Mouse (Mus musculus): ENCODE data around the gene Gsdma. TPM values are rescaled to one million over a fixed set of nuclear protein-coding genes. Genes with fewer than 3 reads are reported as not detected.

Gene Gsdma
- polyA plus RNA-seq, 1 experiment from 2014 or later = not detected

- H3K4me2 ChIP-seq (replicated peaks; ENCODE audit: low read depth, low read length) = no peak overlapping the region
- H3K9me3 ChIP-seq (ENCODE audit: control insufficient read depth, low read length) = no peaks in the 10 kb centered on the region
- H3K4me1 ChIP-seq (replicated peaks; ENCODE audit: control insufficient read depth, insufficient read depth, low read length) = no peaks in the 10 kb centered on the region
- DNase-seq (ENCODE audit: low spot score) (no peak), ATAC-seq (ENCODE audit: low FRiP score) (no peak)
- 92% methylated on average over 9 of the region's 9 CpGs for WGBS
- no peak overlapping the region for H3K27ac ChIP-seq (ENCODE audit: low read depth, low read length)
- no peak overlapping the region for H3K4me3 ChIP-seq (ENCODE audit: low read depth, low read length)
- H3K27me3 ChIP-seq (ENCODE audit: control insufficient read depth, insufficient read depth, low read length) = no peaks in the 10 kb centered on the region
- H3K36me3 ChIP-seq (ENCODE audit: control insufficient read depth, insufficient read depth, low read length) = peaks cover 9% of the 10 kb centered on the region; the same call in 1 of the 2 replicates
- H3K9ac ChIP-seq (ENCODE audit: low read depth, low read length) = no peak overlapping the region
Measured at GRCm38 (mm10) chr11:98685642-98686041, 21.5 kb downstream of the Gsdma start.

DNA sequence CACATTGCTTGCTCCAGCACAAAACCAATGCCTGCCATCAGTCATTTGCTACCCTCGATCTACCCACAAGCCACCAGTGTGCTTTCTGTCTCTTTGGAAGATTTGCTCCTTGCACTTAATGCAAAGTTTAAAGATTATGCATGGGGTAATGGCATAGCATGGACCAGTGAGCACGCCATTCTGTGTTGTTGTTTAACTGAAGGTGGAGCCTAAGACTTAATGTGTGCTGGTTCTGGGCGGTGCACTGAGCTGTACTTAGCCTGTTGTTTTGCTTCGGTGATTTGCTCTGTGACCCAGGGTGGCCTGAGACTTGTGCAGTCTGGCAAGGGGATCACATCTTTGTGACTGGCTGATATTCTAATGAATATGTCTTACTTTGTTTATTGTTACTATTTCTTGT, 22.8 kb downstream of the Gsdma start:
- no peak overlapping the region for H3K27ac ChIP-seq (ENCODE audit: low read depth, low read length)
- no peak overlapping the region for H3K4me2 ChIP-seq (replicated peaks; ENCODE audit: low read depth, low read length)
- 92% methylated on average over 4 of the region's 4 CpGs for WGBS
- DNase-seq (ENCODE audit: low spot score) (no peak), ATAC-seq (ENCODE audit: low FRiP score) (no peak)
- no peak overlapping the region for H3K9ac ChIP-seq (ENCODE audit: low read depth, low read length)
- no peaks in the 10 kb centered on the region for H3K4me1 ChIP-seq (replicated peaks; ENCODE audit: control insufficient read depth, insufficient read depth, low read length)
- H3K4me3 ChIP-seq (ENCODE audit: low read depth, low read length) = no peak overlapping the region
- no peaks in the 10 kb centered on the region for H3K27me3 ChIP-seq (ENCODE audit: control insufficient read depth, insufficient read depth, low read length)
- H3K9me3 ChIP-seq (ENCODE audit: control insufficient read depth, low read length) = no peaks in the 10 kb centered on the region
- peaks cover 15% of the 10 kb centered on the region for H3K36me3 ChIP-seq (ENCODE audit: control insufficient read depth, insufficient read depth, low read length)

DNA sequence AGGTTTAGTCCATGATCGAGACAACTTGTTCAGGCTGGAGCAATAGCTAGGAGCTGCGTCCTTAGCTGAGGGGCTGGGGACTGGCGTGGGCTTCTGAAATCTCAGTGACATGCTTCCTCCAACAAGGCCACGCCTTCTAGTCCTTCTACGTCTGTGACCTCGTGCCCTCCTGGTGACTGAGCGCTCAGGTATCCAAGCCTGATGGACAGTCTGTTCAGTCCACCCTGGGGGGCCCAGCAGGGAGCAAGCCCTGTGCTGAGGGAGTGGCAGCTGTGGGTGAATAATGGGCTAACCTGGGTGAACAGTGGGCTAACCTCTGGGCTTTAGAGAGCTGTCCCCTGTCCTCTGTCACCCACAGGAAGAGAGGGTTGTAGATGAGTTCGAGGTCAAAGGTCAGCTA, 23.9 kb downstream of the Gsdma start:
- Histone ChIP-seq H3K36me3 (ENCODE audit: control insufficient read depth, insufficient read depth, low read length) (peaks cover 18% of the 10 kb centered on the region), H3K4me1 (replicated peaks; ENCODE audit: control insufficient read depth, insufficient read depth, low read length) (no peaks in the 10 kb centered on the region), H3K27me3 (ENCODE audit: control insufficient read depth, insufficient read depth, low read length) (no peaks in the 10 kb centered on the region), H3K4me2 (replicated peaks; ENCODE audit: low read depth, low read length) (no peak overlapping the region), H3K9ac (ENCODE audit: low read depth, low read length) (no peak overlapping the region), H3K27ac (ENCODE audit: low read depth, low read length) (no peak overlapping the region), H3K4me3 (ENCODE audit: low read depth, low read length) (no peak overlapping the region), H3K9me3 (ENCODE audit: control insufficient read depth, low read length) (no peaks in the 10 kb centered on the region)
- 90% methylated on average over 8 of the region's 8 CpGs for WGBS
- ATAC-seq (ENCODE audit: low FRiP score) = no peak
- DNase-seq (ENCODE audit: low spot score) = no peak

DNA sequence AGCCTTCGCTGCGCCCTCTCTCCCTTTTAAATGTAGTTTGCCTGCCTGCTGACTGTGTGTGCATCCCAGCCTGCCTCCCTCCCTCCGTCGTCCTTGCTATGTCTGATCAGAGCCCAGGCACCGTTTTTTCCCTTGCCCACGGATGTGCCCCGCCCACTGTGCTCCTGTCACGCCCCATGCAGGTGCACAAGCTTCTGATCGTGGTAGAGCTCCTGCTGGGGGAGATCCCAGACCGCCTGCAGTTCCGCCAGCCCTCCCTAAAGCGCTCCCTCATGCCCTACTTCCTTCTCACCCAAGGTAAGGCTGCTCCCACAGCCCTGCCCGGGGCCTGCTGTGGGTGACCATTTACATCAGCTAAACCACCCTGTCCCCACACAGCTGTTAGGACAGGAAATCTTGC, 29.1 kb downstream of the Gsdma start:
- ATAC-seq (ENCODE audit: low FRiP score) = no peak
- Histone ChIP-seq H3K9me3 (ENCODE audit: control insufficient read depth, low read length) (no peaks in the 10 kb centered on the region), H3K9ac (ENCODE audit: low read depth, low read length) (no peak overlapping the region), H3K27me3 (ENCODE audit: control insufficient read depth, insufficient read depth, low read length) (no peaks in the 10 kb centered on the region), H3K27ac (ENCODE audit: low read depth, low read length) (no peak overlapping the region), H3K4me1 (replicated peaks; ENCODE audit: control insufficient read depth, insufficient read depth, low read length) (no peaks in the 10 kb centered on the region), H3K4me2 (replicated peaks; ENCODE audit: low read depth, low read length) (no peak overlapping the region), H3K4me3 (ENCODE audit: low read depth, low read length) (no peak overlapping the region), H3K36me3 (ENCODE audit: control insufficient read depth, insufficient read depth, low read length) (peaks cover 21% of the 10 kb centered on the region)
- no peak for DNase-seq (ENCODE audit: low spot score)
- 81% methylated on average over 13 of the region's 13 CpGs for WGBS

DNA sequence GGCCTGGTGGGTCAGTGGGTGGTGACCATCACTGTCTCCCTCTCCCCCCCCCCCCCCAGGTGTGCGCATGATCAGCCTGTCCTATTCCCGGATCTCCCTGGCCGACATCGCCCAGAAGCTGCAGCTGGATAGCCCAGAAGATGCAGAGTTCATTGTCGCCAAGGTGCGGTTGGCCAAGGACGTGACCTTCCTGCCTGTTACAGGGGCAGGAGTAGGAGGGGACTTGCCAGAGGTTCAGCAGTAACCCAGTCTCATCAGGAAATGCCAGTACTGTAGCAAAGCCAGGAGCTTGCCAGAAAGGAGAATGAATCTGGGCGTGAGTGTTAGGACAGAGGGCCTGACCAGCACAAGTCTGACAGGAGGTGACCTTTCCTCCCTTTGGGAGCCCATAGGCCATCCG, 29.6 kb downstream of the Gsdma start:
- Histone ChIP-seq H3K4me1 (replicated peaks; ENCODE audit: control insufficient read depth, insufficient read depth, low read length) (no peaks in the 10 kb centered on the region), H3K9me3 (ENCODE audit: control insufficient read depth, low read length) (no peaks in the 10 kb centered on the region), H3K27ac (ENCODE audit: low read depth, low read length) (no peak overlapping the region), H3K9ac (ENCODE audit: low read depth, low read length) (no peak overlapping the region), H3K27me3 (ENCODE audit: control insufficient read depth, insufficient read depth, low read length) (no peaks in the 10 kb centered on the region), H3K4me2 (replicated peaks; ENCODE audit: low read depth, low read length) (no peak overlapping the region), H3K4me3 (ENCODE audit: low read depth, low read length) (no peak overlapping the region), H3K36me3 (ENCODE audit: control insufficient read depth, insufficient read depth, low read length) (peaks cover 21% of the 10 kb centered on the region)
- 92% methylated on average over 9 of the region's 9 CpGs for WGBS
- ATAC-seq (ENCODE audit: low FRiP score) = no peak
- DNase-seq (ENCODE audit: low spot score) = no peak

- Histone ChIP-seq H3K9me3 (ENCODE audit: control insufficient read depth, low read length) (no peaks in the 10 kb centered on the region), H3K27ac (ENCODE audit: low read depth, low read length) (no peak overlapping the region), H3K4me3 (ENCODE audit: low read depth, low read length) (no peak overlapping the region), H3K27me3 (ENCODE audit: control insufficient read depth, insufficient read depth, low read length) (no peaks in the 10 kb centered on the region), H3K4me2 (replicated peaks; ENCODE audit: low read depth, low read length) (no peak overlapping the region), H3K4me1 (replicated peaks; ENCODE audit: control insufficient read depth, insufficient read depth, low read length) (no peaks in the 10 kb centered on the region), H3K9ac (ENCODE audit: low read depth, low read length) (no peak overlapping the region), H3K36me3 (ENCODE audit: control insufficient read depth, insufficient read depth, low read length) (peaks cover 21% of the 10 kb centered on the region)
- 83% methylated on average over 9 of the region's 9 CpGs for WGBS
- DNase-seq (ENCODE audit: low spot score) = no peak
- no peak for ATAC-seq (ENCODE audit: low FRiP score)
Measured at GRCm38 (mm10) chr11:98694301-98694700, 30.1 kb downstream of the Gsdma start.

GRCm38 (mm10) chr11:98695408-98695807, 31.3 kb downstream of the Gsdma start:
- Histone ChIP-seq H3K36me3 (ENCODE audit: control insufficient read depth, insufficient read depth, low read length) (peaks cover 18% of the 10 kb centered on the region), H3K27ac (ENCODE audit: low read depth, low read length) (no peak overlapping the region), H3K9ac (ENCODE audit: low read depth, low read length) (no peak overlapping the region), H3K4me3 (ENCODE audit: low read depth, low read length) (no peak overlapping the region), H3K9me3 (ENCODE audit: control insufficient read depth, low read length) (no peaks in the 10 kb centered on the region), H3K4me1 (replicated peaks; ENCODE audit: control insufficient read depth, insufficient read depth, low read length) (no peaks in the 10 kb centered on the region), H3K27me3 (ENCODE audit: control insufficient read depth, insufficient read depth, low read length) (no peaks in the 10 kb centered on the region), H3K4me2 (replicated peaks; ENCODE audit: low read depth, low read length) (no peak overlapping the region)
- ATAC-seq (ENCODE audit: low FRiP score) (no peak), DNase-seq (ENCODE audit: low spot score) (no peak)
- WGBS = 76% methylated on average over 14 of the region's 14 CpGs

- no peak overlapping the region for H3K9ac ChIP-seq (ENCODE audit: low read depth, low read length)
- no peak for DNase-seq (ENCODE audit: low spot score)
Measured at GRCm38 (mm10) chr11:98696454-98697216, 32.5 kb downstream of the Gsdma start.

GRCm38 (mm10) chr11:98697225-98697624, 33.1 kb downstream of the Gsdma start:
- Histone ChIP-seq H3K27me3 (ENCODE audit: control insufficient read depth, insufficient read depth, low read length) (no peaks in the 10 kb centered on the region), H3K9ac (ENCODE audit: low read depth, low read length) (no peak overlapping the region), H3K27ac (ENCODE audit: low read depth, low read length) (no peak overlapping the region), H3K9me3 (ENCODE audit: control insufficient read depth, low read length) (no peaks in the 10 kb centered on the region), H3K4me2 (replicated peaks; ENCODE audit: low read depth, low read length) (no peak overlapping the region), H3K4me3 (ENCODE audit: low read depth, low read length) (no peak overlapping the region), H3K4me1 (replicated peaks; ENCODE audit: control insufficient read depth, insufficient read depth, low read length) (no peaks in the 10 kb centered on the region; the same call in 1 of the 2 replicates), H3K36me3 (ENCODE audit: control insufficient read depth, insufficient read depth, low read length) (peaks cover 7% of the 10 kb centered on the region)
- DNase-seq (ENCODE audit: low spot score) (no peak), ATAC-seq (ENCODE audit: low FRiP score) (no peak)
- 93% methylated on average over 12 of the region's 12 CpGs for whole genome bisulfite sequencing

More at GRCm38 (mm10) chr11:98696454-98697216, 32.5 kb downstream of the Gsdma start:
- Histone ChIP-seq H3K4me2 (replicated peaks; ENCODE audit: low read depth, low read length) (no peak overlapping the region), H3K4me1 (replicated peaks; ENCODE audit: control insufficient read depth, insufficient read depth, low read length) (no peaks in the 10 kb centered on the region; the same call in 1 of the 2 replicates), H3K9me3 (ENCODE audit: control insufficient read depth, low read length) (no peaks in the 10 kb centered on the region), H3K4me3 (ENCODE audit: low read depth, low read length) (no peak overlapping the region), H3K36me3 (ENCODE audit: control insufficient read depth, insufficient read depth, low read length) (peaks cover 10% of the 10 kb centered on the region), H3K27me3 (ENCODE audit: control insufficient read depth, insufficient read depth, low read length) (no peaks in the 10 kb centered on the region), H3K27ac (ENCODE audit: low read depth, low read length) (no peak overlapping the region)
- WGBS = 93% methylated on average over 14 of the region's 14 CpGs
- ATAC-seq (ENCODE audit: low FRiP score) = no peak
